Mouse (Mus musculus) thymus, adult 2 months (tissue): ENCODE measurements around the gene Uhrf1bp1. TPM values are rescaled to one million over a fixed set of nuclear protein-coding genes. Genes with fewer than 3 reads are reported as not detected.
A peak's percentile ranks its signal among the peaks of the same experiment; 100 is the strongest.

Experiments
- DNase-seq: peaks from one replicate; pipeline ENCODE4 v3.0.0; 2021
- H3K27ac ChIP-seq: fragments of 200-500 bp; 2 replicates; pipeline ENCODE4 v1.5.1; 2012; ENCODE audit warnings: low read length, control low read depth; ENCODE audit not compliant: control insufficient read depth, insufficient read depth
- H3K27me3 ChIP-seq: fragments of 200-500 bp; 2 replicates; pipeline ENCODE4 v1.6.1; 2012; ENCODE audit warnings: mild to moderate bottlenecking, low read length, moderate library complexity, mixed read lengths; ENCODE audit not compliant: control insufficient read depth, insufficient read depth
- H3K36me3 ChIP-seq: fragments of 200-500 bp; 2 replicates; pipeline ENCODE4 v1.6.1; 2012; ENCODE audit warnings: mild to moderate bottlenecking, low read length, moderate library complexity; ENCODE audit not compliant: control insufficient read depth, insufficient read depth
- H3K4me1 ChIP-seq: fragments of 200-500 bp; replicated peaks from 2 replicates; pipeline ENCODE4 v1.6.1; 2012; ENCODE audit warnings: low read length; ENCODE audit not compliant: control insufficient read depth, insufficient read depth
- H3K4me3 ChIP-seq: fragments of 200-500 bp; 2 replicates; pipeline ENCODE4 v1.5.1; 2012; ENCODE audit warnings: mild to moderate bottlenecking, low read length, control low read depth, moderate library complexity; ENCODE audit not compliant: control insufficient read depth, insufficient read depth
- CTCF ChIP-seq: fragments of 200-500 bp; IDR thresholded peaks from 2 replicates; pipeline ENCODE4 v1.5.1; 2012; ENCODE audit warnings: mild to moderate bottlenecking, control low read depth, low read length, moderate library complexity, borderline replicate concordance; ENCODE audit not compliant: control insufficient read depth, poor library complexity, insufficient read depth; ENCODE audit errors: extremely low read depth
- POLR2A ChIP-seq: fragments of 200-500 bp; IDR thresholded peaks from 2 replicates; pipeline ENCODE4 v1.6.1; 2012; ENCODE audit warnings: mild to moderate bottlenecking, low read length, control low read depth, moderate library complexity; ENCODE audit not compliant: control insufficient read depth, poor library complexity, insufficient read depth; ENCODE audit errors: extremely low read depth
- WGBS: fragments of 180-500 bp; shearing (Covaris S2); methylation state at CpG from one replicate; pipeline ENCODE4 v1.1.7; 2018; 5-methylcytosine and 5-hydroxymethylcytosine counted together
- polyA plus RNA-seq: library from polyadenylated mRNA; depleted of rRNA; stranded (reverse); fragments of >200 nt; gene quantifications from 2 replicates; pipeline ENCODE4 v1.2.3, GENCODE M21; 2012; rRNA removed

Uhrf1bp1 gene
- 4.4 and 4.7 TPM in 2 replicates for polyA plus RNA-seq

DNA sequence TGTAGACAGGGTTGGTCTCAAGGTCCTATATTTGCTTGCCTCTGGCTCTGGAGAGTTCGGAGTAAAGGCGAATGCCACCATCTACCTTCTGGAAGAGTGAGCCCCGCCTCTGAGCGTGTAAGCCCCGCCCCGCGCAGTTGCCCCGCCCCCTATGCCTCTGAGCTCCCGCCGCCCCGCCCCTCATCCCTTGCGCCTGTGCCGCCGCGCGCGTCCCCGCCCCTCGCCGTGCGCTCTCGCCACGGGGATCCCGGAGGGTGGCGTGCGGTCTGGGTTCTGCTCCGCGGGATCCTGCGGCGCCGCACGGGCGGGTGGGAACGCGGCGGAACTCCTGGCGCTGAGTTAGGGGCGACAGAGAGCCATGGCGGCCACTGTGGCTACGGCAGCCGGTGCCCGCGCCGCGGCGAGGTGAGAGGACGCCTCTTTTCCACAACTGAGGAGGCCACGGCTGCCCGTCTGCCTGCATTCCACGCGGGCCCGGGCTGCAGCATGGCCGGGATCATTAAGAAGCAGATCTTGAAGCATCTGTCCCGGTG, at the start of gene Uhrf1bp1:
Gene Uhrf1bp1 (plus strand): TSS at position 177 of the 533 bp plus-strand sequence.
- peak; percentile 69 for DNase-seq
- WGBS: under 1% methylated on average over 54 of the region's 54 CpGs
- peaks cover 10% of the 10 kb centered on the region for H3K36me3 ChIP-seq
- TF ChIP-seq POLR2A: no peak
- no peak for TF ChIP-seq CTCF
- H3K4me1 ChIP-seq: peaks cover 9% of the 10 kb centered on the region
- H3K27ac ChIP-seq: no peak within 1 kb of the TSS
- peaks cover 10% of the 10 kb centered on the region; the same call in 1 of the 2 replicates for H3K27me3 ChIP-seq
- H3K4me3 ChIP-seq: peak within 1 kb of the TSS; percentile 98

- H3K4me1 ChIP-seq: no peaks in the 10 kb centered on the region
- no peaks in the 10 kb centered on the region for H3K36me3 ChIP-seq
- 69% methylated on average over 2 of the region's 2 CpGs for WGBS
- TF ChIP-seq CTCF: no peak
- TF ChIP-seq POLR2A: no peak
- DNase-seq: no peak
- no peaks in the 10 kb centered on the region for H3K27me3 ChIP-seq
- no peak overlapping the region for H3K27ac ChIP-seq
- no peak overlapping the region for H3K4me3 ChIP-seq
Measured at GRCm38 (mm10) chr17:27807542-27808078, 48.6 kb upstream of the Uhrf1bp1 start.

DNA sequence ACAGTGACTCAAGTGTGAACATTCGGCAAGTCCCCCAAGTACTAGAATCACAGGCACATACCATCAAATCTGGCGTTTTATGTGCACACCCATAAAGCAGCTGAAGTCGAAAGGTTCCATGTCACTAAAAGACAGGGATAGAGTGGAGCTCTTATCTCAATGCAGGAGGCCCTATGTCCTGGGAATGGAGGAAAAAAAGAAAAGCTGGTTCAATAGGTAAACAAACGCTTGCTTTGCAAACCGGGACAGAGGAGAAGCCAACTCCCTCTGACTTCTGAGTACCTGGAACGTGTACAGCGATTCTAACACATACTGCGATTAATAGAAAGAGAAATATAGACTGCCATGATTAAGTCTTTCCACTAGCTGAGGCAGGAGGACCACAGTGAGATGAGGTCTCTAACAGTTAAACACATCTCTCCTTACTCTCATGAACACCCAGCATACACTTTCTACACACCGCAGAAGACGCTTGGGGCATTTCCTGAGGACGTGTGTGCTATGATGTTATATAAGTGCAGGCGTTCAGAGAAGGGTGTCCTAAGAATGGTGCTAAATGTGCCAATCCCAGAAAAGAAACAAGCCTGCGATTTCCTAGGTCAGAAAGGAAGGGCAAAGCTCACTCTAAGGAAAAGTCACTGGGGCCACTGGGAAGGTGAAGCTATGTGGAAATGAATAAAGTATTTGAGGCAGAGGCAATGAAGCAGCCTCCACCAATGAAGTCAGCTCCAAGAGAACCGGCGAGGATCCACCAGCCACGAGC, 45.5 kb upstream of the Uhrf1bp1 start:
- Histone ChIP-seq H3K27ac (no peak overlapping the region), H3K36me3 (no peaks in the 10 kb centered on the region), H3K27me3 (no peaks in the 10 kb centered on the region), H3K4me1 (no peaks in the 10 kb centered on the region), H3K4me3 (no peak overlapping the region)
- DNase-seq: no peak
- 88% methylated on average over 16 of the region's 16 CpGs for WGBS
- TF ChIP-seq POLR2A: no peak
- no peak for TF ChIP-seq CTCF

DNA sequence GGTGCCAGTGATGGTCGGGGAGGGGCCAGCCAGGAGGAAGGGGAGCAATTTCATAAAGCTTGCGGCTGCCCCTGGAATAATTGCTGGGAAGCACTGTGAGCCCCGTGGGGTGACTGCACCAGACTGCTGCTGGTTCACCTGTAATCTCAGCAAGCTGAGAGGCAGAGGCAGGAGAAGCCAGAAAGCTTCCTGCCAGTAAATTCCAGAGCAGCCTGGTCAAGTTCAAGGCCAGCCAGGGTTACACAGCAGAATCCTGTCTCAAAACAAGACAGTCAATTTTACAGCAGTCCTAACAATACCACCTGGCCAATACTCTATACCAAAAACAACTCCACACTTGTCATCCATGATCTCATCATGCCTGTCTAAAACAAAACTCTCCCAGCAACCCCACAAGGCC, 44.3 kb upstream of the Uhrf1bp1 start:
- Histone ChIP-seq H3K4me3 (no peak overlapping the region), H3K27ac (no peak overlapping the region), H3K4me1 (no peaks in the 10 kb centered on the region), H3K27me3 (no peaks in the 10 kb centered on the region), H3K36me3 (no peaks in the 10 kb centered on the region)
- no peak for TF ChIP-seq CTCF
- no peak for TF ChIP-seq POLR2A
- no peak for DNase-seq
- WGBS: 80% methylated on average over 3 of the region's 3 CpGs

DNA sequence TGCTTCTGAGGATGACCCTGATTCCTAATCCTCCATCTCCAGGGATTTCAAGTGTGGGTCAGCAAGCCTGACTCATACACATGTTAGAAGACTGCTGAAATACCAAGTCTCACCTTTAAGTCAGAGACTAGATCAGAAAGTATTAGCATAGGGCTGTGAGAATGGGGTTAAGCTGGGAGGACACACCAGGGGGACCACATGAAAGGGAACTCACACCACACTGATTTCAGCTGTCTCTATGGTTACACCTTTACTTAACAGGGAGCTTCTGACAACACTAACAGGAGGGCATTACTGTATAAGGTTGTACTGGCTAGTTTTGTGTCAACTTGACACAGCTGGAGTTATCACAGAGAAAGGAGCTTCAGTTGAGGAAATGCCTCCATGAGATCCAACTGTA, 41.6 kb upstream of the Uhrf1bp1 start:
- DNase-seq: no peak
- TF ChIP-seq CTCF: no peak
- no peak for TF ChIP-seq POLR2A
- Histone ChIP-seq H3K36me3 (no peaks in the 10 kb centered on the region), H3K4me1 (peaks cover 11% of the 10 kb centered on the region), H3K27ac (no peak overlapping the region), H3K27me3 (no peaks in the 10 kb centered on the region), H3K4me3 (no peak overlapping the region)

DNA sequence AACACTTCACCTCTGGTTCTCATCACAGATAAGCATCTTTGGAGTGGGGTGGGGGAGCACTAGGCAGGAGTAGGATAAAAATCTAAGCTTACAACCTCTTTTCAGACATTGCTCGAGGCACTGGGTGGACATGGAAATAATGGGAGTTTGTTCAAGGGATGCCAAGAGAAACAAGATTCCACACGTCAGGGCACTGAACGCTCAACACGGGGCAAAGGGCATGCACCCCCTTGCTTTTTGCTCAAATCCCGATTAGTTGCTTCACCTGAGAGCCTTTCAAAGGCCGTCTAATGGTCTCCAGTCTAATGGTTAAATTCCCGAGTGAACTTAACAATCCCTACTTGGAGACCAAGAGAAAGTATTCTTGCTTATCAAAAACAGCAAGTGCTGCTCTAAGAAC, 37.2 kb upstream of the Uhrf1bp1 start:
- peak overlapping the region; percentile 68 for H3K4me3 ChIP-seq
- H3K27ac ChIP-seq: no peak overlapping the region
- no peak for TF ChIP-seq CTCF
- TF ChIP-seq POLR2A: no peak
- DNase-seq: no peak
- no peaks in the 10 kb centered on the region for H3K36me3 ChIP-seq
- H3K4me1 ChIP-seq: peaks cover 19% of the 10 kb centered on the region
- H3K27me3 ChIP-seq: no peaks in the 10 kb centered on the region
- WGBS: 28% methylated on average over 7 of the region's 7 CpGs
